Comparison of ENCODE assay signal across 28 mouse cellular contexts in the genomic region with DNA sequence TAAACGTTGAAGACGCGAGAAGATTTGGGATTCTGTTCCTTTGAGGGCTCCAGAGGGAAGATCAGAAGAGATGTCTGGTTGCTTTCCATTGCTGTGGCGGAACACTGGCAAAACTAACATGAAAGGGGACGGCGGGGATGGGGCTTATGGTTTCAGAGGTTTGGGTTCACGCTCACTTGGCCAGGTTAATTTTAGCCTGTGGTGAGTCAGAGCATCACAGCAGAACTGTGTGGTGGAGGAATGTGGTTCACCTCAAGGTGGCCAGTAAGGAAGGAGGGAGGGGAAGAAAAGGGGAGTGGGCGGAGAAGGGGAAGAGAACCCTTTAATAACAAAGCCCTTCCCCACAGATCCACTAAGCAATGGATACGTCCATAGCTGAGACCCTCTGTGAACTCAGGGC.
"Had no signal": no experiment of that assay in that cellular context is flagged by ENCODE, and none has a peak within 500 bp of the region (broad histone marks: within the 10 kb centered on the region; RNA-seq: fewer than 3 reads in every experiment).

No protein-coding gene starts in this region.

- H3K36me3 ChIP-seq: heart, embryonic 13.5 days; heart, embryonic 15.5 days; hindbrain, embryonic 10.5 days; hindbrain, embryonic 12.5 days; hindbrain, embryonic 15.5 days; limb, embryonic 10.5 days; limb, embryonic 12.5 days; liver, embryonic 13.5 days; liver, embryonic 15.5 days had no signal

- H3K9ac ChIP-seq: heart, embryonic 13.5 days; heart, embryonic 15.5 days; hindbrain, embryonic 12.5 days; hindbrain, embryonic 15.5 days; limb, embryonic 12.5 days; liver, embryonic 13.5 days; liver, embryonic 15.5 days had no signal

- DNase-seq: gastrocnemius, adult 2 months; gastrocnemius, postnatal 10 days; gastrocnemius, postnatal 25 days; heart, adult 11 months; heart, adult 2 months; heart, postnatal 14 days; heart, postnatal 36 days; kidney, adult 11 months; kidney, adult 8-10 months; kidney, postnatal 10 days; kidney, postnatal 25 days; kidney, postnatal 4 days; liver; liver, embryonic 13.5 days had no signal

- H3K4me2 ChIP-seq: heart, embryonic 11.5 days; heart, embryonic 13.5 days; heart, embryonic 15.5 days; hindbrain, embryonic 12.5 days; hindbrain, embryonic 15.5 days; limb, embryonic 12.5 days; liver, embryonic 11.5 days; liver, embryonic 13.5 days; liver, embryonic 15.5 days had no signal

- H3K9me3 ChIP-seq: heart, embryonic 13.5 days; heart, embryonic 15.5 days; hindbrain, embryonic 10.5 days; hindbrain, embryonic 12.5 days; hindbrain, embryonic 15.5 days; limb, embryonic 10.5 days; liver, embryonic 13.5 days; liver, embryonic 15.5 days had no signal

- H3K27me3 ChIP-seq: liver, embryonic 13.5 days; liver, embryonic 15.5 days had no signal

- H3K27ac ChIP-seq: gastrocnemius, adult 2 months; heart, adult 2 months; heart, embryonic 13.5 days; heart, embryonic 15.5 days; hindbrain, embryonic 10.5 days; hindbrain, embryonic 12.5 days; hindbrain, embryonic 15.5 days; hindbrain, postnatal 0 days; layer of hippocampus, adult 2 months; left cerebral cortex, adult 2 months; limb, embryonic 10.5 days; limb, embryonic 12.5 days; liver, embryonic 13.5 days; liver, embryonic 15.5 days had no signal

- H3K4me1 ChIP-seq: liver, embryonic 13.5 days; liver, embryonic 15.5 days had no signal

- ATAC-seq: hindbrain, postnatal 0 days; intestine, embryonic 16.5 days had no signal

- H3K4me3 ChIP-seq: gastrocnemius, adult 2 months; heart, adult 2 months; heart, embryonic 13.5 days; heart, embryonic 15.5 days; hindbrain, embryonic 10.5 days; hindbrain, embryonic 12.5 days; hindbrain, embryonic 15.5 days; layer of hippocampus, adult 2 months; left cerebral cortex, adult 2 months; limb, embryonic 10.5 days; limb, embryonic 12.5 days; liver, embryonic 13.5 days; liver, embryonic 15.5 days had no signal
